Mouse (Mus musculus) left cerebral cortex, postnatal 25 days (tissue): Measurements from ENCODE around the gene Nek5. TPM values are rescaled to one million over a fixed set of nuclear protein-coding genes. Genes with fewer than 3 reads are reported as not detected.
A peak's percentile ranks its signal among the peaks of the same experiment; 100 is the strongest.
"Not testable (repeated sequence)": the region's sequence is repeated elsewhere in the genome, so short reads cannot be mapped to it uniquely, and the experiment has no call there.

Experiments used
- DNase-seq, 2 experiments: peaks; one replicate each; pipeline ENCODE4 v3.0.0; 2022; ENCODE audit warnings: low spot score in 2 of 2, mixed read lengths in 1 of 2
- intact Hi-C: fragments of 180-260 bp; cut with DNase I; formaldehyde crosslinking; loops from one replicate; pipeline ENCODE4 v1.15.1; 2025
- total RNA-seq, 2 experiments: library from RNA; stranded (reverse); gene quantifications; 2 replicates each; pipeline ENCODE4 v1.2.3; 2021

Gene Nek5
- total RNA-seq = under 1 TPM in 1 of 2 experiments, not detected in 1; 0.16 TPM

GRCm38 (mm10) chr8:22124220-22125152 lies at the start of gene Nek5:
TSS of gene Nek5 (minus strand) at chr8:22125053.
- intact Hi-C loops = no loop called here
- DNase-seq = no peak

GRCm38 (mm10) chr8:22169167-22169566 lies 44.3 kb upstream of the Nek5 start:
- intact Hi-C loops = loop anchor here (5.0 kb wide), 1 partner anchor 177 kb away; no protein-coding TSS in a partner anchor

GRCm38 (mm10) chr8:22166080-22166603 lies 41.3 kb upstream of the Nek5 start, which contains the start of gene Nek3:
TSS of gene Nek3 (minus strand) at chr8:22166435.
- peak; percentile 78 to 79 for DNase-seq
- intact Hi-C loops = loop anchor here (1.0 to 5.0 kb wide), 3 partner anchors 19 to 174 kb away; partner anchors contain the start of genes Alg11, Atp7b and Ckap2

More at GRCm38 (mm10) chr8:22169167-22169566, 44.3 kb upstream of the Nek5 start:
- DNase-seq = peak; percentile 14 to 77

- intact Hi-C loops = loop anchor here (1.0 to 5.0 kb wide), 3 partner anchors 19 to 173 kb away; partner anchors contain the start of genes Alg11, Atp7b and Ckap2
These were observed 40.6 kb upstream of the Nek5 start for GRCm38 (mm10) chr8:22165251-22166079.

GRCm38 (mm10) chr8:22164431-22164830 lies 39.6 kb upstream of the Nek5 start:
- DNase-seq = no peak
- intact Hi-C loops = loop anchor here (5.0 kb wide), 1 partner anchor 92 kb away; no protein-coding TSS in a partner anchor

More at GRCm38 (mm10) chr8:22165251-22166079, 40.6 kb upstream of the Nek5 start:
- DNase-seq = peak in 1 of 2 experiments; percentile 2

- intact Hi-C loops = loop anchor here (5.0 kb wide), 1 partner anchor 90 kb away; no protein-coding TSS in a partner anchor
- DNase-seq = no peak
These were observed 37.4 kb upstream of the Nek5 start for GRCm38 (mm10) chr8:22162206-22162605.

GRCm38 (mm10) chr8:22150345-22150663 lies 25.5 kb upstream of the Nek5 start:
- DNase-seq = no peak
- intact Hi-C loops = no loop called here

- no peak for DNase-seq
- intact Hi-C loops = loop anchor here (10.0 kb wide), 1 partner anchor 385 kb away; no protein-coding TSS in a partner anchor
These were observed 24.9 kb upstream of the Nek5 start for GRCm38 (mm10) chr8:22149643-22150344.

- DNase-seq = no peak
- intact Hi-C loops = loop anchor here (10.0 kb wide), 1 partner anchor 384 kb away; no protein-coding TSS in a partner anchor
These were observed 23.5 kb upstream of the Nek5 start for GRCm38 (mm10) chr8:22148367-22148740.

GRCm38 (mm10) chr8:22147706-22148366 lies 23.0 kb upstream of the Nek5 start:
- no peak for DNase-seq

GRCm38 (mm10) chr8:22145831-22146230 lies 21.0 kb upstream of the Nek5 start:
- intact Hi-C loops = loop anchor here (10.0 kb wide), 1 partner anchor 381 kb away; no protein-coding TSS in a partner anchor
- DNase-seq = no peak

More at GRCm38 (mm10) chr8:22147706-22148366, 23.0 kb upstream of the Nek5 start:
- intact Hi-C loops = loop anchor here (10.0 kb wide), 1 partner anchor 383 kb away; no protein-coding TSS in a partner anchor

- intact Hi-C loops = loop anchor here (10.0 kb wide), 1 partner anchor 379 kb away; no protein-coding TSS in a partner anchor
- peak in 1 of 2 experiments; percentile 5 for DNase-seq
These were observed 19.1 kb upstream of the Nek5 start for GRCm38 (mm10) chr8:22143764-22144491.

- DNase-seq = no peak
- intact Hi-C loops = loop anchor here (10.0 kb wide), 1 partner anchor 378 kb away; no protein-coding TSS in a partner anchor
These were observed 17.7 kb upstream of the Nek5 start for GRCm38 (mm10) chr8:22142592-22142991.

GRCm38 (mm10) chr8:22141836-22142385 lies 17.1 kb upstream of the Nek5 start:
- no peak for DNase-seq
- intact Hi-C loops = loop anchor here (10.0 kb wide), 1 partner anchor 377 kb away; no protein-coding TSS in a partner anchor

- DNase-seq = peak in 1 of 2 experiments; percentile 35
- intact Hi-C loops = not testable (repeated sequence)
These were observed 11.6 kb upstream of the Nek5 start for GRCm38 (mm10) chr8:22136462-22136861.

- intact Hi-C loops = no loop called here
- DNase-seq = no peak
These were observed 9.9 kb upstream of the Nek5 start for GRCm38 (mm10) chr8:22134750-22135135.
